Mouse (Mus musculus): ENCODE data around the gene Slc13a3.
"Not testable (repeated sequence)": the region's sequence is repeated elsewhere in the genome, so short reads cannot be mapped to it uniquely, and the experiment has no call there.

Slc13a3 gene

DNA sequence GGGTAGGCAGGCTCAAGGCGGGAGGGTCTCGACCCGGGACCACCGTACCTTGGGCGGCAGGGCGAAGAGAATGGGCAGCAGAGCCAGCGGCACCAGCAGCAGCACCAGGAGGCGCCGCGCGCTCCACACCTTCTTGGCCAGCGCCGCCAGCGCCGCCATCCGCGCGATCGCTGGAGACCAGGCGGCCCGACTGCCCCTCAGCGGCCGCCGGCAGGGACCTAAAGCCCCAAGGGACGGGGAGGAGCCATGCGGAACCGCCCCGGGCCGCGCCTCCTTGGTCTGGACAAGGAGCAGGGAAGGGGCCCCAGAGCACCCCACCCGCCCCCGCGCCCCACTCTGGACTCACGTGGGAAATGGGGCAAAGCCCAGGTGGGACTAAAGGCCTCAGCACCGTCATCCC, at the start of gene Slc13a3:
TSS of gene Slc13a3 (minus strand) at position 228 of the 400 bp plus-strand sequence.
- DNase-seq (ENCODE audit: low spot score), result peak; percentile 67

- no peak for DNase-seq (ENCODE audit: low spot score)
Measured at GRCm38 (mm10) chr2:165515178-165515728, 42.2 kb upstream of the Slc13a3 start.

DNA sequence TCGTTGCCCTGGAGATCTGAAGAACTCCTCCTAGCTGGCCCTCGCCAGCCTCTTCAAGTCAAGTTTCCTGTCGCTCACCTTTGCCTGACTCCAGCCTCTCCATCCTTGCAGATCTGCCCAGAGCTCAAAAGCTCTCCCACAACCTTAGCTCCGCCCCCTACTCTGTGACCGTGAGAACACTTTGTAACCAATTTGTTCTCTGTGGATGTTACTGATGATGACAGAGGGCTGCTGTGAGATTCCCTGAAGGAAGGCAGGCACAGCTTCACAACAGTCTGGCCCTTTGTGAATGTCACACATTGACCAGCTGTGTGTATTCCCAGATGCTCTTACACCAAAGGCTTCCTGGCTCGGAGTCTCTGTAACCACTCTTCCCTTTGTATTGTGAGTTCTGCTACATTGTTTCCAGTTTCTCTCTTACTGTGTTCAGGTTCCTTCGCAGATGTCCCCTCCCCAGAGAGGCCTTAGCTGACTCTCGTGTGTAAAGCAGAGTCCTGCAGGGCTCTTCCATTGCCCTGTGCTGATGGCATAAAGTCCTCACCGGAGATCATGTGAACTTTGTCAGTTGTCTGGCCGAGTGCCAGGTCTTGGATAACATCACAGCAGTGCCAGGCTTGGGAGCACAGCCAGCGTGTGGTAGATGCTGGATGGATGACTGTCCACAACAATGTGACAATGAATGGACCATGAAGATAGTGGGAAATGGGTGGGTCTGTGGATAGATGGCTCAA, 40.0 kb upstream of the Slc13a3 start:
- DNase-seq (ENCODE audit: low spot score), result no peak

DNA sequence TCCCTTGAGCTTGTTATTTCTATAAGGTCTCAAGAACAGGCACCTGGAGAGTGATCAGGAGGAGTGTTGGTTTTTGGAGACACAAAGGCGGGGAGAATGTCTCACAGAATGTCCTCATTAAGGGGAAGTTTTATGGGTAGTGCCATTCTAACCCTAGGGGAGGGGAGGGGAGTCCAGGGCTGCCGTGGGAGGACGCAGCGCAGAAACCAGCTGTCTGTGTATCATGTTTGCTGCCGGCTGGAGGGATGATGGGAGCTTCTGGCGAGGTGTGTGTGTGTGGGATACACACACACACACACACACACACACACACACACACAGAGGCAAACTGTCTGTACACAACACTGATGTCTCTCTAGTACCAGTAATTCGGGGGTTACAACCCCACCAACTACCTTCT, 39.4 kb upstream of the Slc13a3 start:
- DNase-seq (ENCODE audit: low spot score), result peak; percentile 33

- not testable (repeated sequence) for DNase-seq (ENCODE audit: low spot score)
Measured at GRCm38 (mm10) chr2:165511530-165511929, 38.5 kb upstream of the Slc13a3 start.

DNA sequence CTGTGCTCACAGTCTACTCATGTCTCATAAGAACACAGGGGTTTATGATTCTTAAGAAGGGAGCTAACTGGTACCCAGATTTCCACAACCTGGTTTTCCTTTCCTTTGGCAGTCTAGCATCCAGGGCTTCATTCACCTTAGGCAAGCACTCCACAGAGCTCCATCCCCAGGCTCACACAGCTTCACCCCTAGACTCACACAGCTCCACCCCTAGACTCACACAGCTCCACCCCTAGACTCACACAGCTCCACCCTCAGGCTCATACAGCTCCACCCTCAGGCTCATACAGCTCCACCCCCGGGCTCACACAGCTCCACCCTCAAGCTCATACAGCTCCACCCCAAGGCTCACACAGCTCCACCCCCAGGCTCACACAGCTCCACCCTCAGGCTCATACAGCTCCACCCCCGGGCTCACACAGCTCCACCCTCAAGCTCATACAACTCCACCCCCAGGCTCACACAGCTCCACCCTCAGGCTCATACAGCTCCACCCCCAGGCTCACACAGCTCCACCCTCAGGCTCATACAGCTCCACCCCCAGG, 38.0 kb upstream of the Slc13a3 start:
- not testable (repeated sequence) for DNase-seq (ENCODE audit: low spot score)

DNA sequence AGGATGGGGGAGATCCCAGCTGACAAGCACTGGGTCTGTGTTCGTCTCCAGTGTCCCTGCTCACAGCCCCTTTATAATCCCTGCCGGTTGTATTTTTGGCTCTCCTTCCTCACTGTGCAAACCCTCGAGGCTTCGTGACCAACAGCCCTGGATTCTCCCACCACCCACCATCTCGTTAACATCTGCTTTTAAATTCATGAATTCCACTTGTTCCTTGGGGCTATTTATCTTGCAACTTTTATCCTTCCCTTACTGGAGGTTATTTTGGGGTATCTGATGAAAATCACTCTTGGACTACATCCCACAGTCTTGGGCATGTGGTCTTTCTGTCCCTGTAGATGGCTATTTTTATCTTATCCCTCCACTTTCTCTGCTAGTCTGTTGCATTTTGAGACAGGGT, 37.4 kb upstream of the Slc13a3 start:
- no peak for DNase-seq (ENCODE audit: low spot score)

GRCm38 (mm10) chr2:165509686-165510085, 36.7 kb upstream of the Slc13a3 start:
- no peak for DNase-seq (ENCODE audit: low spot score)

DNA sequence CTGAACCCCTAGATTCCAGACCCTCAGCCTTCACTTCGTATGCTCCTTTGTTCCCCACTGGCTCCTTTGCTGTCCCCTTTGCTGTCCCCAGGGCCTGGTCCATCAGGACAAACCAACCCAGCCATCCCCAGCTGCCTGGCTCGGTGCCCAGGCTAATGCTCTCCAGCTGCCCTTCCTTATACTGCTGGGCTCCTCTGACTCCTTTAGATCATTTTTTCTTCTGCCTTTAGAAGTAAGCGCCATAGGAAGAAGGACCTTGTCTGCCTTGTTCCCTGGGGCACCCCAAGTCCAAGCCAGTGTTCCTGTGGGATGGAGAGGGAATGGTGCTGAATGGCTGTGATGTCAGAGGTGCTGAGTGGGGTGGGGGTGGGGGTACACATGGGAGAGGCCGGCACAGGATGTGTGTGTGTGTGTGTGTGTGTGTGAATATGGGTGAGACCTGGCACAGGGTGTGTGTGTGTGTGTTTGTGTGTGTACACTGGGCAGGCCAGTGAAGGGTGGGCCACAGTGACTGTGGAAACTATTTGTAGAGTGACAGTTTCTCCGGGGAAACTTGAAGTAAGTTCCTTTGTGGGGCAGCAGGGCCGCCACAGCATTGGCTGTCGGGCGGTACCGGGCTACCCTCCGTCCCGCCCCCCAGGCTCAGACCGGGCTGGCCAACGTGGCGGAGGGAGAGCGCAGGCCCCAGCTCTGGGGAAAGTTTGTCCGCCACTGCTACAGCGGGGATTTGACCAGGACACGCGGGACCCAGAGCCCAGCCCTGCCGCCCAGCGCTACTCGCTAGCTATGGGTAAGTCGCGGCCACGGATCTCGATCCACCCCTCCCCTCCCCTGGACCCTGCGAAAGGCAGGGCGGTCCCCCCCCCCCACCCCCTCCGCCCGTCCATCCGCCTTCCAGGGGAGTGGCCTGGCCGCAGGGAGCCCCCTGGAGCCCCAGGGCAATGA, 30.5 kb upstream of the Slc13a3 start, which contains the start of gene Slc2a10:
TSS of gene Slc2a10 (plus strand) at position 529 of the 945 bp plus-strand sequence.
- DNase-seq (ENCODE audit: low spot score), result peak; percentile 38

DNA sequence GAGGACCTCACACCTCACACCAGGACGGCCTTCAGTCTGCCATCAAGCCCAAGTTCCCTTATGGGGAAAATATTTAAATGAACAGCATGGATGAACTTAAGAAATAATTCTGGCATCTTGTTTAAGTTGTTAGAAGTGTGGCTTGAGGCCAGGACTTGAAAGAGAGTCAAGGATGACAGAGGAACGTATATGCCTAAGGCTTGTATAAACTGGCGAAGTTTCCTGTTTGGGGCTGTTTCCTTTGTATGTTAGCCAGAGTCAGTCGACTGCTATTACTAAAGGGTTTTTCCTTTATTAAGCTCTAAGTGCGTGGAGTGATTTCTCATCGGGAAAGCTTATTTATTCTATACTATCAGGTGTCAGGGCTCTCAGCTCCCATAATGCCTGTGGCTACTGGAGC, 25.8 kb upstream of the Slc13a3 start:
- DNase-seq (ENCODE audit: low spot score), result no peak

GRCm38 (mm10) chr2:165497706-165498275, 24.8 kb upstream of the Slc13a3 start:
- DNase-seq (ENCODE audit: low spot score), result no peak

DNA sequence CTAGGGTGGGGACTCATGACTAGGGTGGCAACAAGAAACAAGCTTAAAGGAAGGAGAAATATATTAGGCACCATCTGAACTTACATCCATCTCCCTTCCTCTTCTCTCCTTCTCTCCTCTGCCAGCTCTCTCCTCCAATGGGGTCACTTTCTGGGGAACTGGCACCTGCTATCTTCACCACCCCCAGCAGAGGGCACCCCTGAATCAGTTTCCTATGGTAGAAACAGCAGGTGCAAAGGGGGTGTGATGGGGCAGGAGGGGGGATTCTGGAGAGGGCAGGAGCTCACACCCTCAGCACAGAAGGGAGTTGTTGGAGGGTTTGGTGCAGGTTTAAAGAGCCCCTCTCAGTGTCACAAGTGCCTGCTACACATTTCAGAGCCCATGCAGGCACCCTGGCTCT, 23.2 kb upstream of the Slc13a3 start:
- no peak for DNase-seq (ENCODE audit: low spot score)

DNA sequence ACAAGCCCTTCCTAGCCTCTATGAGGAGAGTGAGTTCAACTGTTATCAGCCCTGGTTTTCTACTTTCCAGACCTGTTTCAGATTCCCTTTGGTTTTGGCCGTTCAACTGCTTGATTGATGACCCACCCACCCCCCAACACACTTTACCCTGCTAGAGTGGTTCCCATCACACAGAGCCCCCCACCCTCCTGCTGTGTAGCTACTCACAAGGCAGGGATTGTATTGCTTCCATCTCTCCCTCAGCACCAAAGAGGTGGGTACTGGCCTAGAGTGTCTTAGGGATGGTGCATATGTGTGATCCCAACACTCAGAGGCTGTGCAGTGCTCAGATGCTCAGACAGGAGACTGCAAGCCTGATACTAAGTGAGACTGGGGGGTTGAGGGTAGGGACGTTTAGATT, 21.5 kb upstream of the Slc13a3 start:
- no peak for DNase-seq (ENCODE audit: low spot score)

- peak; percentile 42 for DNase-seq (ENCODE audit: low spot score)
Measured at GRCm38 (mm10) chr2:165493587-165494210, 20.7 kb upstream of the Slc13a3 start.

DNA sequence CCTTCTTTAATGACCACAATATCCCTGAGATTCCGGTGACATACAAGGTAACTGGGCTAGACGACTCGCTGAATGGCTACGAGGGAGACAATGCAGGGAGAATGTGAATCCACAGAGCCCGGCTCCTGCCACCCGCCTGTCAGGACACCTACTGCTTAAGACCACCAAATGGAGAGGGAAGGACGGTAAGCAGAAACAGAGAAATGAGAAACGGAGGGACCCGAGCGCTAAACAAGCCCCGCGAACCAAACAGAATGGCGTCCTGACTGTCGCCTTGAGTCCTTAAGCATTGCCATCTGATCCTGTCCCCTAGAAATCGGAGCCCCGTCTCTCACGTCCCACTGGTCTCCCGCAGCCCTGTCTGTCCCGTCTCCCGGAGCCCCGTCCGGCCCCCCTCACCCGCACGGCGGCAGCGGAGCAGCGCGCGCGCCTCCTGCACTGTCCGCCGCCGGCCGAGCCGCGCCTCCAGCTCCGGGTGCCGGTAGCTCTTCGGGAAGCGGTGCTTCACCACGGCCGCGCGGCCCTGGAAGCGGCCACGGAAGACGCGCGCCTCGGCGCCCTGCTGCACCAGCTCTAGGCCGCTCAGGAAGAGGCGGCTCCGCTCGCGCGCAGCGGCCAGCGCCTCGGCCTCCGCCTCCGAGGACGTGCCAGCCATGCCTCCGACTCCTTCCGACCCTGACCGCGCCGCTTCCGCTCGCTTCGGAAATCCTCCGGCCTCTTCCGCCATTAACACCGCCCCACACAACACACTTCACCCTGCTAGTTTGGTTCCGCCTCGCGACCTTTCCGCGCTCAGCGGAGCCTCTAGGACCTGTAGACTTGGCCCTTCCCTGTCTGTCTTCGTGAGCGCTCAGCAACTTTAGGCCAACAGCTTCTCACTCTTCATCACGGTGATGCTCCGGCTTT, 19.9 kb upstream of the Slc13a3 start, which contains the start of gene Trp53rka:
TSS of gene Trp53rka (minus strand) at position 677 of the 906 bp plus-strand sequence.
- peak; percentile 88 for DNase-seq (ENCODE audit: low spot score)

DNA sequence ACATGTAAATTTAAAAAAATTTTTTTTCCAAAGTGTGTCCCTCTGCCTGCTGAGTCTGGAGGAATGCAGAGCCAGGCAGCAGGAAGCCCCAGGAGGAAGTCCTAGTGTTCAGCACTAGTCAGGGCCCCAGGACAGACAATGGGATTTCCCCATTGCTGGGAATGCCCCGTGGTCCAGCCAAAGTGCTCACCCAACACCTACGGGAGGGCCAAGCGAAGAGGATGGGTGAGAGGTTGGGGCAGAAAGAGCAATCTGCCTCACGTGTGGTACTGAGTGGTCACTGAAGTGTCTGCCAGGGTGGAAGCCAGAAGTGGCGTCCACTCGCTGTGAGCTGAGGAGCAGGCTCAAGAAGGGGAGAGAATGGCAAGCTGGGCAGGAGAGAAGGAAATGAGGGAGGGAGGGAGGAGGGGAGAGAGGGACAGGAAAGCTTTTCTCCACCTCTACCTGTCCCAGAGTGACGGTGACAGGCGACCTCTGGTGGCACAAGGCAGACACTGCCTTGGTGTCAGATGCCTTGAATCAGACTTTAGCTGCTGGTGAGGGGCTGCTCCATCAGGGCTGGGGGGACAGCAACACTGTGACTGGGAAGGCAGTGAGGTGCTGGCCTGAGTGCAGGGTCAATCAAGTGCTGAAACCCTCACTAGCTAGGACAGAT, 14.0 kb upstream of the Slc13a3 start:
- DNase-seq (ENCODE audit: low spot score), result peak; percentile 87

DNA sequence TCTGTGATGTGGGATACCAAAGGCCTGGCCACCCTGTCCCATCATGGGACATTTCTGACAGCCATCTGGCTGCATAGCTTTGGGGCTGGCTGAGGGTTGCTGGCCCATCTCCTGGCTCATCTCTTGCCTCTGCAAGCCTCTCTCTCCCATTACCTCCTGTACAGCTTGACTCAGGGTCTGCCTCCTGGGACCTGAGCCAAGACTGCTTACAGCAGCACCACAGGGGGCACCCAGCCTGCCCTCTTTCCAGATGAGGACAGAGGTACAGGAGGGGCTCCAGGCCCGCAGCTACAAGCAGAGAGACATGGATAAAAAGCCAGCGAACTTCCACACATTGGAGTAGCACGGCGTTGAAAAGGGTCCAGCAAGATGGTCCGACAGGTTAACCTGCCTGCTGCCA, 13.4 kb upstream of the Slc13a3 start:
- DNase-seq (ENCODE audit: low spot score), result no peak

DNA sequence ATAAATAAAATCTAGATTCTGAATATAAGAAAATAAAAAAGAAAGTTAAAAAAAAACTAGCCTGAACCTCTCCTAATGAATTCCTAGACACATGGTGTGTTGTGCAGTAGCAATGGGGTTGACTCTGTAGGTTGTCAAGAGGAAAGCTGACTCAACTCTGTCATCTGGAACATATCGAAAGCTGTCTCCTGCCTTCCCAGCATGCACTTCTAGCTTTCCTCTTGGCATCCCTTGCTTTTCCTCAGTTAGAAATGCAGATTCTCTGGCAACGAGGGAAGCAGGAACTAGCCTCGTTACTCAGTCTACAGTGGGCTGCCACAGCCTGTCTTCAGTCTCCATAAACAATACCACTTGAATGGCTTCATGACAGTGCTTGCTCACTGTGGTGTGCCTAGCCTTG, 12.8 kb upstream of the Slc13a3 start:
- no peak for DNase-seq (ENCODE audit: low spot score)

- no peak for DNase-seq (ENCODE audit: low spot score)
Measured at GRCm38 (mm10) chr2:165484152-165484551, 11.1 kb upstream of the Slc13a3 start.

- no peak for DNase-seq (ENCODE audit: low spot score)
Measured at GRCm38 (mm10) chr2:165482003-165482402, 9.0 kb upstream of the Slc13a3 start.
